Mouse (Mus musculus): Measurements from ENCODE around the gene Rab3il1. TPM values are rescaled to one million over a fixed set of nuclear protein-coding genes. Genes with fewer than 3 reads are reported as not detected.
A peak's percentile ranks its signal among the peaks of the same experiment; 100 is the strongest.

Rab3il1 gene
- polyA plus RNA-seq, 1 experiment, result not detected

DNA sequence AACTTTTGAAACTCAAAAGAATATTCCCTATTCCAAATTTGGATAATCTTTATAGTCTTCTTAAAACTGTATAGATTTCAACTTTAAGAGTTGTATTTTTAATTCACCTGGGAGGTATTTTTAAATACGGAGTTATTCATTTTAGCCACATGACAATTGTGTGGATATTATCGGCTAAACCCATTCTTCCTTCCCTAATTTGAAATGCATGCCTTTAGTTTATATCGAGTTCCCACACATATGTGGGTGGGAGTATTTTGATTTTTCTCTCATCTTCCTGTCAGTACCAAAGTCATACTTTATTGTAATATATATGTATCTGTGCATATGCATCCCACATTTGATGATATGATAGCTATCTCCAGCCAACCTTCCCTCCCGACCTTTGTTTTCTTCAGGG, 21.2 kb upstream of the Rab3il1 start, which contains the start of gene Fth1:
Gene Fth1, plus strand, starts transcription at position 341 of the 400 bp plus-strand sequence.
- Histone ChIP-seq H3K4me1 (ENCODE audit: control insufficient read depth, insufficient read depth, low read length) (peaks cover 13% of the 10 kb centered on the region), H3K27ac (ENCODE audit: insufficient read depth, low read depth, low read length) (0 out of 2 replicates have a peak within 1 kb of the TSS, but pooled peaks have one; percentile 67), H3K4me3 (ENCODE audit: insufficient read depth, low read depth, low read length) (no peak within 1 kb of the TSS)
- 88% methylated on average over 4 of the region's 4 CpGs for WGBS
- TF ChIP-seq CTCF (IDR thresholded peaks at IDR 0.05; ENCODE audit: insufficient read depth, low read depth, low read length) (no peak), POLR2A (IDR thresholded peaks at IDR 0.05; ENCODE audit: insufficient read depth, low read depth, low read length) (no peak)

DNA sequence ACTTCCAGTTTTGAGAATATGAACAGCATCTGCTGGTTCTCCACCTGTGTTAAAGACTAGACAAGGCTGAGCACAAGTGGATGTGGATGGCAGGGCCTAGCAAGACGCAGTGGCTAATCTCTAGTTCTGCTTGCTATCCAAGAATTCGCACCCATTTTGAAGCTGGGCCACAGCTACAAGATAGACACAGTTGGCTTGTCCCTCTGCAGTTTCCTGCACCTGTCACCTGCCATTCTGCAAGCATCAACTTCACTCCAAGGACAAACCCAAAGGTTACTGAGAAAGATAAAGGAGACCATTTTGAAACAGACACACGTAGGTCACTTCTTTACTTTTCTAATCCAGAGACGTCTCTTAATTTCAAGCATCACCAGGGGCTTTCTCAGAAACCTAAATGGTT, 19.8 kb upstream of the Rab3il1 start:
- no peak overlapping the region for H3K4me3 ChIP-seq (ENCODE audit: insufficient read depth, low read depth, low read length)
- H3K4me1 ChIP-seq (ENCODE audit: control insufficient read depth, insufficient read depth, low read length), result peaks cover 13% of the 10 kb centered on the region
- 71% methylated on average over 4 of the region's 4 CpGs for WGBS
- peak overlapping the region; percentile 58 for H3K27ac ChIP-seq (ENCODE audit: insufficient read depth, low read depth, low read length)
- no peak for TF ChIP-seq POLR2A (IDR thresholded peaks at IDR 0.05; ENCODE audit: insufficient read depth, low read depth, low read length)
- no peak for TF ChIP-seq CTCF (IDR thresholded peaks at IDR 0.05; ENCODE audit: insufficient read depth, low read depth, low read length)

DNA sequence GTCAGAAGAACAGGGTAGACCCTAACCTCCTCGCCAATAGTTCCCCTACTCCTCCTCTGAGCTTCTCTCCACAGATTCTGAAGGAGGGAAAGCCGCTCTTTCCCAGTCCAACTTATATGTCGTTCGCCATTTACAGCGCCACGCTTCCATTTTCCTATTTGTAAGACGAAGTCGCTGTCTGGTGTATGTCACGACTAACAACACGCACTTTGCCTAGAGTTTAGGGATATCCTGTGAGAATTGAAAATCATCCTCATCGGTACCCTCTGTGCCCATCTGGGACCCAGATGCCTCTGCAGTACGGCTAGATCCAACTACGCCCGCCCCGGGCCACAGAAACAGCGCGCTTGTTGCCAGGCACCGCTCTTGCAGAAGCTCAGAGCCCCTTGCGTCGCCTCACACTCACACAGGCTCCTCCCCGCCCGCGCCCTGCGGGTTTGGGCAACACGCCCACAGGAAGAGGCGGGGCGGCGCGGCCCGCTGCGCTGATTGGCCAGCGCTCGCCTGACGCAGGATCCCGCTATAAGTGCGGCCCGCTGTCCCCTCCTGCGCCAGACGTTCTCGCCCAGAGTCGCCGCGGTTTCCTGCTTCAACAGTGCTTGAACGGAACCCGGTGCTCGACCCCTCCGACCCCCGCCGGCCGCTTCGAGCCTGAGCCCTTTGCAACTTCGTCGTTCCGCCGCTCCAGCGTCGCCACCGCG, 19.2 kb upstream of the Rab3il1 start:
- H3K4me3 ChIP-seq (ENCODE audit: insufficient read depth, low read depth, low read length), result peak overlapping the region; percentile 79
- TF ChIP-seq POLR2A (IDR thresholded peaks at IDR 0.05; ENCODE audit: insufficient read depth, low read depth, low read length) (peak; percentile 99), CTCF (IDR thresholded peaks at IDR 0.05; ENCODE audit: insufficient read depth, low read depth, low read length) (no peak)
- H3K27ac ChIP-seq (ENCODE audit: insufficient read depth, low read depth, low read length), result peak overlapping the region; percentile 93
- peaks cover 13% of the 10 kb centered on the region for H3K4me1 ChIP-seq (ENCODE audit: control insufficient read depth, insufficient read depth, low read length)
- under 1% methylated on average over 59 of the region's 59 CpGs for WGBS

DNA sequence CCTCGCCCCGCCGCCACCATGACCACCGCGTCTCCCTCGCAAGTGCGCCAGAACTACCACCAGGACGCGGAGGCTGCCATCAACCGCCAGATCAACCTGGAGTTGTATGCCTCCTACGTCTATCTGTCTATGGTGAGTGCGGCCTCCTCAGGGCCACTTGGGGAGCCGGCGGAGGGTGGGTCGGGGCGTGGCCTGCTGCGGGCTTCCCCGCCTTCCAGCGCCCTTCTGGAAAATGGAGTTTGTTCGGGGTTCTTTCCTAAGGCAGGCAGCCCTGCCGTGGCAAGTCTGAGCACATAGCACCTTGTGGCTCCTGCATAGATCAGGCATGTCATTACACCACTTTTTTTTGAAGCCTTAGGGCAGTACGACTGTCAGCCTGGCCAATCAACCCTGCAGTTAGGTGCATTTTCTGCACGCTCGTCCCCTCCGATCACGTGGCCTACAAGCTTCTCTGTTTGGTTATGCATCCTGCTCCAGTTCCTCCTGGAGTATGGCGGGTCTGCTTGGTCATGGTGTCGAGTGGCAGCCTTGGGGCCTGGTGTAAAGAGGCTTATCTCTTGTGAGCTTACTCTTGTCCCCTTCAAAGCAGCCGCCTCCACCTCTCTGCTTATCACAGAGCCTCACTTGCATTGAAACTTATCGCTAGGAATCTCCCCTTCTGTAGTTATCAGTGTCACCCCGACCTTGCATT, 18.5 kb upstream of the Rab3il1 start:
- TF ChIP-seq CTCF (IDR thresholded peaks at IDR 0.05; ENCODE audit: insufficient read depth, low read depth, low read length) (no peak), POLR2A (IDR thresholded peaks at IDR 0.05; ENCODE audit: insufficient read depth, low read depth, low read length) (no peak)
- H3K4me3 ChIP-seq (ENCODE audit: insufficient read depth, low read depth, low read length), result peak overlapping the region; percentile 79
- H3K4me1 ChIP-seq (ENCODE audit: control insufficient read depth, insufficient read depth, low read length), result peaks cover 13% of the 10 kb centered on the region
- peak overlapping the region; percentile 93 for H3K27ac ChIP-seq (ENCODE audit: insufficient read depth, low read depth, low read length)
- WGBS, result under 1% methylated on average over 31 of the region's 31 CpGs

DNA sequence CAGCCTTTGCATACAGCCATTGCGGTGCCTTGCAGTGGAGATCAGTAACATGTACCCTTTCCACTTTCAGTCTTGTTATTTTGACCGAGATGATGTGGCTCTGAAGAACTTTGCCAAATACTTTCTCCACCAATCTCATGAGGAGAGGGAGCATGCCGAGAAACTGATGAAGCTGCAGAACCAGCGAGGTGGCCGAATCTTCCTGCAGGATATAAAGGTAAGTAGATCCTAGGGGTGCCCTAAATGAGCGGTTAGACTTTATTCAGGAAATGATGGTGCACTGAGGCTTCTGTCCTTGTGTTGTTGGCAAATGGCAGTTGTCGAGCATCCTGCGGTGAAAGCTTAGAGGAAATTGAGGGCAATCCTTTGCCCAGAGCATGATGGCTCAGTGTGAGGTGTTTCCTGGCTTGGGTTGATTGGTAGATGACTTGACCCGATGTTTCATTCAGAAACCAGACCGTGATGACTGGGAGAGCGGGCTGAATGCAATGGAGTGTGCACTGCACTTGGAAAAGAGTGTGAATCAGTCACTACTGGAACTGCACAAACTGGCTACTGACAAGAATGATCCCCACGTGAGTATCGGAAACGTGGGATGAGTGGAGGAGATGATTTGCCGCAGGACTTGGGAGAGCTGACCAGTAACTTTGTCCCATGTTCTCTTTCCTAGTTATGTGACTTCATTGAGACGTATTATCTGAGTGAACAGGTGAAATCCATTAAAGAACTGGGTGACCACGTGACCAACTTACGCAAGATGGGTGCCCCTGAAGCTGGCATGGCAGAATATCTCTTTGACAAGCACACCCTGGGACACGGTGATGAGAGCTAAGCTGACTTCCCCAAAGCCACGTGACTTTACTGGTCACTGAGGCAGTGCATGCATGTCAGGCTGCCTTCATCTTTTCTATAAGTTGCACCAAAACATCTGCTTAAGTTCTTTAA, 17.1 kb upstream of the Rab3il1 start:
- Histone ChIP-seq H3K4me1 (ENCODE audit: control insufficient read depth, insufficient read depth, low read length) (peaks cover 6% of the 10 kb centered on the region), H3K4me3 (ENCODE audit: insufficient read depth, low read depth, low read length) (0 out of 2 replicates have a peak overlapping the region, but pooled peaks have one; percentile 1), H3K27ac (ENCODE audit: insufficient read depth, low read depth, low read length) (no peak overlapping the region)
- no peak for TF ChIP-seq POLR2A (IDR thresholded peaks at IDR 0.05; ENCODE audit: insufficient read depth, low read depth, low read length)
- no peak for TF ChIP-seq CTCF (IDR thresholded peaks at IDR 0.05; ENCODE audit: insufficient read depth, low read depth, low read length)
- 82% methylated on average over 20 of the region's 20 CpGs for WGBS

DNA sequence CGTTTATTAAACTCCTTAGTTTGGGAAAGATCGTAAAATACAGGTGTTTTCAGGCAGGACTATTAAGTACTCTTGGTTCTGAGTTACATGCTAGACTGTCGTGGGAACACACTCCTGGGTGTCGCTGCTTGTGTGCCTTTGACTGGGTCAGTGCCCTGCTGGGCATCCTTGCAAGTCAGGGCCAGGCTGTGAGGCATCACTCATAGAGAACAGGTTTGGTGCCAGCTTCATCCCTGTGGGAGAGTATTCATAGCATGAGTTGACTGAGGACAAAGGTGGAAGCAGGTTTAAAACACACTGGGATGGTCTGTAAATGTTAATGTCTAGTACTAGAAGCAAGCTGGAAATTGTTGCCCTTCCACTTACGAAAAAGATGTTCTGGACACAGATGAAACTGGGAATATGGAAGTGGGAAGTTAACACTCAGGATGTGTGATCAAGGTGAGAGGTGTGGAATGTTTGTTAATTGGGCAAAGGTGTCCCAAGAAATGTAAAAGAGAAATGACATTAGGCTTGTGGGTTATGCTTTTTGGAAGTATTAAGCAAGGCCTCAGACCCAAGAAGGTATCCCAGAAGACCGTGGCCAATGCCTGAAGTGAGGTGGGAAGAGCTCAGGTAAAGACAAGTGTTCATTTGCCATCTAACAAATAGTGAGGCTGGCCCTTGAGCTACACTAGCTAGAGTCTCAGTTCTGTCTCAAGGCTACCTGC, 16.1 kb upstream of the Rab3il1 start:
- H3K4me3 ChIP-seq (ENCODE audit: insufficient read depth, low read depth, low read length), result no peak overlapping the region
- 84% methylated on average over 6 of the region's 6 CpGs for WGBS

DNA sequence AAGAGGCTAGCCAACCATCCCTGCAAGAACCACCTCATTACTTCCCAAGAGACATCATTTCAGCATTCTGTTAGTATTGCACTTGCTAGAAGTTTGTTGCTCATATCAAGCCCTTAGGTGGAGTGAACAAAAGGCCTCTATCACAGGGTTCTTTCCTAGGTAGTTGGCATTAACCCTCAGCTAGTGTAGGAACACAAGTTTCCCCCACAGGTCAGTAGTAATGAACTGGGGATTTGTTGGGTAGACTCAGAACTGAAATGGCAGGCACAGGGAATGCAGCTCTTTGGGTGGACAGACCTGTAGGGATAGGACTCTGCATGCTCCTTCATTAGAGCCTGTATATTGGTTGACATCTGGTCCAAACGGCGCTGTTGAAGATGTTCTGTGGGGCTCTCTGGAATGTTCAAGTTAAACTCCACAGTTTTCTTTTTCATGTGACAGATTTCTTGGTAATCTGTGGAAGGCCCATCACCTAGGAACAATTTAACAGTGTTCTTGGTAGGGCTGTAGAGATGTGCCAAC, 15.5 kb upstream of the Rab3il1 start:
- H3K4me1 ChIP-seq (ENCODE audit: control insufficient read depth, insufficient read depth, low read length), result peaks cover 6% of the 10 kb centered on the region
- TF ChIP-seq POLR2A (IDR thresholded peaks at IDR 0.05; ENCODE audit: insufficient read depth, low read depth, low read length) (no peak), CTCF (IDR thresholded peaks at IDR 0.05; ENCODE audit: insufficient read depth, low read depth, low read length) (no peak)
- no peak overlapping the region for H3K4me3 ChIP-seq (ENCODE audit: insufficient read depth, low read depth, low read length)
- H3K27ac ChIP-seq (ENCODE audit: insufficient read depth, low read depth, low read length), result no peak overlapping the region
- 89% methylated on average over 2 of the region's 2 CpGs for WGBS

More for the DNA sequence above, 16.1 kb upstream of the Rab3il1 start:
- no peak for TF ChIP-seq CTCF (IDR thresholded peaks at IDR 0.05; ENCODE audit: insufficient read depth, low read depth, low read length)
- no peak for TF ChIP-seq POLR2A (IDR thresholded peaks at IDR 0.05; ENCODE audit: insufficient read depth, low read depth, low read length)
- no peak overlapping the region for H3K27ac ChIP-seq (ENCODE audit: insufficient read depth, low read depth, low read length)
- H3K4me1 ChIP-seq (ENCODE audit: control insufficient read depth, insufficient read depth, low read length), result peaks cover 6% of the 10 kb centered on the region

DNA sequence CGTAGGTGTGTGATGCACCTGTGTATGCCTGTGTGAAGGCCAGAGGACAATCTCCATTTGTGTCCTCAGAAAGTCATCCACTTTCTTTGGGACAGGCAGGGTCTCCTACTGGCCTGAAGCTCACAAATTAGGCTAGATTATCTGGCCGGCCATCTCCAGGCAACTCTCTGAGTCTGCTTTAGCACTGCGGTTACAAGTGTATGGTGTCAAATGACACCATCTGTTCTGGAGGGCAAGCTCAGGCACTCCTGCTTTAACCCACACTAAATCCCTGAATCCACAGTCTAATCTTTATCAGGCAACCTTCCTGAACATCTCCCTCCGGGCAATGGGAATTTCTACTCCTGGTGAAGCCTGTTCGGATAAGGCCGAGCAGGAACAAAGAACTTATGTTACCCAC, 14.3 kb upstream of the Rab3il1 start:
- H3K4me3 ChIP-seq (ENCODE audit: insufficient read depth, low read depth, low read length), result no peak overlapping the region
- no peak for TF ChIP-seq CTCF (IDR thresholded peaks at IDR 0.05; ENCODE audit: insufficient read depth, low read depth, low read length)
- H3K4me1 ChIP-seq (ENCODE audit: control insufficient read depth, insufficient read depth, low read length), result peaks cover 6% of the 10 kb centered on the region
- WGBS, result 69% methylated on average over 6 of the region's 6 CpGs
- no peak overlapping the region for H3K27ac ChIP-seq (ENCODE audit: insufficient read depth, low read depth, low read length)

Data from olfactory bulb, adult 2 months (tissue).